Mouse (Mus musculus) forebrain, embryonic 14.5 days (tissue): Measurements from ENCODE around the gene Aco2. TPM values are rescaled to one million over a fixed set of nuclear protein-coding genes. Genes with fewer than 3 reads are reported as not detected.
A peak's percentile ranks its signal among the peaks of the same experiment; 100 is the strongest.

ENCODE experiments used
- ATAC-seq: fragments of 200-750 bp; cut with Nextera tagmentation; 2 replicates; pipeline ENCODE4 v1.8.0; 2017; ENCODE audit warnings: mild to moderate bottlenecking, moderate library complexity
- DNase-seq: peaks from one replicate; pipeline ENCODE4 v3.0.0-alpha.2; 2015; ENCODE audit warnings: low spot score
- H3K27ac ChIP-seq: fragments of 300-500 bp; sonication (generic); 2 replicates; pipeline ENCODE4 v1.5.1; 2014; ENCODE audit warnings: low read depth, mild to moderate bottlenecking, control low read depth, low read length, moderate library complexity
- H3K27me3 ChIP-seq: fragments of 300-500 bp; sonication (generic); replicated peaks from 2 replicates; pipeline ENCODE4 v1.6.1; 2014; ENCODE audit warnings: low read length, control low read depth, mixed read lengths; ENCODE audit not compliant: control insufficient read depth, insufficient read depth
- H3K36me3 ChIP-seq: fragments of 300-500 bp; sonication (generic); 2 replicates; pipeline ENCODE4 v1.6.1; 2014; ENCODE audit warnings: low read length, control low read depth; ENCODE audit not compliant: control insufficient read depth, insufficient read depth
- H3K4me1 ChIP-seq: fragments of 300-500 bp; sonication (generic); 2 replicates; pipeline ENCODE4 v1.6.1; 2014; ENCODE audit warnings: antibody characterized with exemption, low read length, control low read depth; ENCODE audit not compliant: control insufficient read depth, insufficient read depth
- H3K4me2 ChIP-seq: fragments of 300-500 bp; sonication (generic); 2 replicates; pipeline ENCODE4 v1.6.1; 2014; ENCODE audit warnings: mild to moderate bottlenecking, control low read depth, low read length
- H3K4me3 ChIP-seq: fragments of 300-500 bp; sonication (generic); 2 replicates; pipeline ENCODE4 v1.5.1; 2014; ENCODE audit warnings: low read depth, low read length, control low read depth
- H3K9ac ChIP-seq: fragments of 300-500 bp; sonication (generic); 2 replicates; pipeline ENCODE4 v1.6.1; 2014; ENCODE audit warnings: mild to moderate bottlenecking, low read length, control low read depth, moderate library complexity
- H3K9me3 ChIP-seq: fragments of 300-500 bp; sonication (generic); replicated peaks from 2 replicates; pipeline ENCODE4 v1.6.1; 2016; ENCODE audit warnings: low read length, control low read depth, mixed read lengths; ENCODE audit not compliant: control insufficient read depth
- WGBS: fragments of 180-500 bp; shearing (Covaris S2); extraction: QIAGEN DNeasy Blood & Tissue Kit; methylation state at CpG from one replicate; pipeline ENCODE4 v1.1.7; 2014; 5-methylcytosine and 5-hydroxymethylcytosine counted together
- polyA plus RNA-seq: library from polyadenylated mRNA; unstranded; fragments of >200 nt; fragmentation: Nextera tagmentation; extraction: Ambion mirVana; gene quantifications from 2 replicates; pipeline ENCODE4 v1.2.1, GENCODE M21; 2014

Aco2 gene
- polyA plus RNA-seq, 1 experiment from 2014 or later, result 204 TPM

- peak within 1 kb of the TSS; percentile 73 for H3K4me3 ChIP-seq
- peaks cover 7% of the 10 kb centered on the region for H3K4me1 ChIP-seq
- WGBS, result under 1% methylated on average over 44 of the region's 44 CpGs
- H3K36me3 ChIP-seq, result peaks cover 7% of the 10 kb centered on the region; the same call in 1 of the 2 replicates
- no peaks in the 10 kb centered on the region for H3K27me3 ChIP-seq
- DNase-seq (peak; percentile 59), ATAC-seq (peak; percentile 1; the same call in 1 of the 2 replicates)
- peak within 1 kb of the TSS; percentile 91 for H3K27ac ChIP-seq
- no peaks in the 10 kb centered on the region for H3K9me3 ChIP-seq
- peak within 1 kb of the TSS; percentile 96 for H3K4me2 ChIP-seq
- peak within 1 kb of the TSS; percentile 86 for H3K9ac ChIP-seq
Measured at GRCm38 (mm10) chr15:81858517-81859329, 13.4 kb upstream of the Aco2 start, which contains the start of gene Tob2. TSS of gene Tob2 (minus strand) at chr15:81858796.

GRCm38 (mm10) chr15:81859330-81860255 is 12.5 kb upstream of the Aco2 start:
- DNase-seq, result peak; percentile 99
- peak overlapping the region; percentile 86 for H3K9ac ChIP-seq
- peaks cover 12% of the 10 kb centered on the region for H3K36me3 ChIP-seq
- H3K4me1 ChIP-seq, result peaks cover 7% of the 10 kb centered on the region
- H3K27ac ChIP-seq, result peak overlapping the region; percentile 91
- H3K27me3 ChIP-seq, result no peaks in the 10 kb centered on the region
- 1% methylated on average over 39 of the region's 39 CpGs for WGBS
- peak; percentile 85 for ATAC-seq
- H3K4me2 ChIP-seq, result peak overlapping the region; percentile 96
- peak overlapping the region; percentile 73 for H3K4me3 ChIP-seq
- no peaks in the 10 kb centered on the region for H3K9me3 ChIP-seq

GRCm38 (mm10) chr15:81860471-81861135 is 11.5 kb upstream of the Aco2 start:
- no peak for ATAC-seq
- Histone ChIP-seq H3K36me3 (peaks cover 21% of the 10 kb centered on the region), H3K9me3 (no peaks in the 10 kb centered on the region), H3K4me1 (peaks cover 7% of the 10 kb centered on the region), H3K27ac (peak overlapping the region; percentile 55), H3K9ac (no peak overlapping the region), H3K4me3 (peak overlapping the region; percentile 73; the same call in 1 of the 2 replicates), H3K4me2 (peak overlapping the region; percentile 96), H3K27me3 (no peaks in the 10 kb centered on the region)
- DNase-seq, result peak; percentile 16
- 37% methylated on average over 8 of the region's 8 CpGs for WGBS

- Histone ChIP-seq H3K4me3 (no peak overlapping the region), H3K4me1 (peaks cover 3% of the 10 kb centered on the region; the same call in 1 of the 2 replicates), H3K9me3 (no peaks in the 10 kb centered on the region), H3K9ac (no peak overlapping the region), H3K27ac (no peak overlapping the region), H3K4me2 (no peak overlapping the region), H3K27me3 (no peaks in the 10 kb centered on the region), H3K36me3 (peaks cover 58% of the 10 kb centered on the region)
- 93% methylated on average over 7 of the region's 7 CpGs for WGBS
- ATAC-seq, result no peak
- DNase-seq, result no peak
Measured at GRCm38 (mm10) chr15:81864238-81864637, 7.9 kb upstream of the Aco2 start.

GRCm38 (mm10) chr15:81869985-81870384 is 2.1 kb upstream of the Aco2 start:
- no peak overlapping the region for H3K27ac ChIP-seq
- H3K9ac ChIP-seq, result no peak overlapping the region
- H3K36me3 ChIP-seq, result peaks cover 55% of the 10 kb centered on the region
- no peak overlapping the region for H3K4me3 ChIP-seq
- no peaks in the 10 kb centered on the region for H3K27me3 ChIP-seq
- WGBS, result 97% methylated on average over 5 of the region's 5 CpGs
- no peak overlapping the region for H3K4me2 ChIP-seq
- H3K9me3 ChIP-seq, result no peaks in the 10 kb centered on the region
- peaks cover 8% of the 10 kb centered on the region for H3K4me1 ChIP-seq
- DNase-seq, result no peak
- ATAC-seq, result no peak

- Histone ChIP-seq H3K4me1 (peaks cover 8% of the 10 kb centered on the region), H3K36me3 (peaks cover 38% of the 10 kb centered on the region), H3K27me3 (no peaks in the 10 kb centered on the region), H3K4me2 (peak within 1 kb of the TSS; percentile 89), H3K4me3 (peak within 1 kb of the TSS; percentile 95), H3K27ac (peak within 1 kb of the TSS; percentile 98), H3K9ac (peak within 1 kb of the TSS; percentile 85), H3K9me3 (no peaks in the 10 kb centered on the region)
- DNase-seq, result peak; percentile 98
- peak; percentile 91 for ATAC-seq
- under 1% methylated on average over 30 of the region's 30 CpGs for WGBS
Measured at GRCm38 (mm10) chr15:81871604-81872261, 376 bp upstream of the Aco2 start, which contains the start of gene Phf5a. TSS of gene Phf5a (minus strand) at chr15:81871911.

- peak overlapping the region; percentile 41 for H3K4me2 ChIP-seq
- H3K36me3 ChIP-seq, result no peaks in the 10 kb centered on the region
- peaks cover 25% of the 10 kb centered on the region for H3K4me1 ChIP-seq
- ATAC-seq (peak; percentile 88), DNase-seq (peak; percentile 92)
- H3K9me3 ChIP-seq, result no peaks in the 10 kb centered on the region
- peak overlapping the region; percentile 95 for H3K27ac ChIP-seq
- no peak overlapping the region for H3K4me3 ChIP-seq
- H3K27me3 ChIP-seq, result no peaks in the 10 kb centered on the region
- WGBS, result 16% methylated on average over 5 of the region's 5 CpGs
- peak overlapping the region; percentile 9 for H3K9ac ChIP-seq
Measured at GRCm38 (mm10) chr15:81879531-81880401, 7.7 kb downstream of the Aco2 start.
